Mouse (Mus musculus): ENCODE measurements around the gene Kif1c.

The Kif1c gene

GRCm38 (mm10) chr11:70699722-70700556 is at the start of gene Kif1c, which contains the start of gene Inca1:
Kif1c (plus strand) TSS chr11:70700548.
Inca1 (minus strand) TSS chr11:70700155.
- in situ Hi-C loops (cut with MboI, MseI), result no loop called here

- in situ Hi-C loops (cut with MboI, MseI), result loop anchor here (25.0 kb wide), 2 partner anchors 889 to 1239 kb away; partner anchors contain the start of genes Kdm6b, Polr2a, Slc35g3 and Zbtb4
Observed at GRCm38 (mm10) chr11:70651391-70651790, 49.0 kb upstream of the Kif1c start.

- in situ Hi-C loops (cut with MboI, MseI), result loop anchor here (25.0 kb wide), 2 partner anchors 890 to 1240 kb away; partner anchors contain the start of genes Kdm6b, Polr2a, Slc35g3 and Zbtb4
Observed at GRCm38 (mm10) chr11:70652029-70652883, 48.1 kb upstream of the Kif1c start.

GRCm38 (mm10) chr11:70652884-70653344 is 47.4 kb upstream of the Kif1c start:
- in situ Hi-C loops (cut with MboI, MseI), result loop anchor here (25.0 kb wide), 2 partner anchors 891 to 1241 kb away; partner anchors contain the start of genes Kdm6b, Polr2a, Slc35g3 and Zbtb4

GRCm38 (mm10) chr11:70653345-70654197 is 46.8 kb upstream of the Kif1c start:
- in situ Hi-C loops (cut with MboI, MseI), result loop anchor here (25.0 kb wide), 2 partner anchors 891 to 1241 kb away; partner anchors contain the start of genes Kdm6b, Polr2a, Slc35g3 and Zbtb4

- in situ Hi-C loops (cut with MboI, MseI), result loop anchor here (25.0 kb wide), 2 partner anchors 892 to 1242 kb away; partner anchors contain the start of genes Kdm6b, Polr2a, Slc35g3 and Zbtb4
Observed at GRCm38 (mm10) chr11:70654198-70654922, 46.0 kb upstream of the Kif1c start, which contains the start of gene Pfn1. Pfn1 (minus strand) TSS chr11:70654644.

GRCm38 (mm10) chr11:70654923-70655570 is 45.3 kb upstream of the Kif1c start:
- in situ Hi-C loops (cut with MboI, MseI), result loop anchor here (25.0 kb wide), 2 partner anchors 893 to 1243 kb away; partner anchors contain the start of genes Kdm6b, Polr2a, Slc35g3 and Zbtb4

- in situ Hi-C loops (cut with MboI, MseI), result loop anchor here (25.0 kb wide), 2 partner anchors 894 to 1244 kb away; partner anchors contain the start of genes Kdm6b, Polr2a, Slc35g3 and Zbtb4
Observed at GRCm38 (mm10) chr11:70655571-70656455, 44.5 kb upstream of the Kif1c start.

- in situ Hi-C loops (cut with MboI, MseI), result loop anchor here (25.0 kb wide), 2 partner anchors 894 to 1244 kb away; partner anchors contain the start of genes Kdm6b, Polr2a, Slc35g3 and Zbtb4
Observed at GRCm38 (mm10) chr11:70656456-70656927, 43.9 kb upstream of the Kif1c start.

GRCm38 (mm10) chr11:70656964-70657363 is 43.4 kb upstream of the Kif1c start, which contains the start of gene Eno3:
Eno3 (plus strand) TSS chr11:70657202.
- in situ Hi-C loops (cut with MboI, MseI), result loop anchor here (25.0 kb wide), 2 partner anchors 895 to 1245 kb away; partner anchors contain the start of genes Kdm6b, Polr2a, Slc35g3 and Zbtb4

GRCm38 (mm10) chr11:70657573-70657972 is 42.8 kb upstream of the Kif1c start:
- in situ Hi-C loops (cut with MboI, MseI), result loop anchor here (25.0 kb wide), 2 partner anchors 895 to 1245 kb away; partner anchors contain the start of genes Kdm6b, Polr2a, Slc35g3 and Zbtb4

GRCm38 (mm10) chr11:70657991-70658390 is 42.4 kb upstream of the Kif1c start:
- in situ Hi-C loops (cut with MboI, MseI), result loop anchor here (25.0 kb wide), 2 partner anchors 896 to 1246 kb away; partner anchors contain the start of genes Kdm6b, Polr2a, Slc35g3 and Zbtb4

- in situ Hi-C loops (cut with MboI, MseI), result loop anchor here (25.0 kb wide), 2 partner anchors 896 to 1246 kb away; partner anchors contain the start of genes Kdm6b, Polr2a, Slc35g3 and Zbtb4
Observed at GRCm38 (mm10) chr11:70658521-70658920, 41.8 kb upstream of the Kif1c start.

GRCm38 (mm10) chr11:70658942-70659341 is 41.4 kb upstream of the Kif1c start:
- in situ Hi-C loops (cut with MboI, MseI), result loop anchor here (25.0 kb wide), 2 partner anchors 897 to 1247 kb away; partner anchors contain the start of genes Kdm6b, Polr2a, Slc35g3 and Zbtb4

GRCm38 (mm10) chr11:70660571-70660970 is 39.8 kb upstream of the Kif1c start:
- in situ Hi-C loops (cut with MboI, MseI), result loop anchor here (25.0 kb wide), 2 partner anchors 898 to 1248 kb away; partner anchors contain the start of genes Kdm6b, Polr2a, Slc35g3 and Zbtb4

GRCm38 (mm10) chr11:70663101-70663500 is 37.2 kb upstream of the Kif1c start:
- in situ Hi-C loops (cut with MboI, MseI), result loop anchor here (25.0 kb wide), 2 partner anchors 901 to 1251 kb away; partner anchors contain the start of genes Kdm6b, Polr2a, Slc35g3 and Zbtb4

- in situ Hi-C loops (cut with MboI, MseI), result loop anchor here (25.0 kb wide), 2 partner anchors 902 to 1252 kb away; partner anchors contain the start of genes Kdm6b, Polr2a, Slc35g3 and Zbtb4
Observed at GRCm38 (mm10) chr11:70663957-70664356, 36.4 kb upstream of the Kif1c start.
